Mouse (Mus musculus) lung, postnatal 0 days (tissue): ENCODE measurements around the gene S100a4. TPM values are rescaled to one million over a fixed set of nuclear protein-coding genes. Genes with fewer than 3 reads are reported as not detected.

Source experiments
- ATAC-seq: fragments of 200-750 bp; cut with Nextera tagmentation; 2 replicates; pipeline ENCODE4 v1.8.0; 2017; ENCODE audit warnings: moderate library complexity
- DNase-seq: peaks from one replicate; pipeline ENCODE4 v3.0.0-alpha.2; 2016; ENCODE audit warnings: low spot score
- H3K27ac ChIP-seq: fragments of 300-500 bp; sonication (generic); 2 replicates; pipeline ENCODE4 v1.5.1; 2014; ENCODE audit warnings: antibody characterized with exemption, mild to moderate bottlenecking, low read length, mixed read lengths
- H3K27me3 ChIP-seq: fragments of 300-500 bp; sonication (generic); replicated peaks from 2 replicates; pipeline ENCODE4 v1.6.1; 2014; ENCODE audit warnings: low read length, mixed read lengths; ENCODE audit not compliant: insufficient read depth
- H3K36me3 ChIP-seq: fragments of 300-500 bp; sonication (generic); 2 replicates; pipeline ENCODE4 v1.6.1; 2014; ENCODE audit warnings: low read length, mixed read lengths; ENCODE audit not compliant: insufficient read depth
- H3K4me1 ChIP-seq: fragments of 300-500 bp; sonication (generic); 2 replicates; pipeline ENCODE4 v1.6.1; 2014; ENCODE audit warnings: antibody characterized with exemption, low read depth, low read length, mixed read lengths; ENCODE audit not compliant: insufficient read depth
- H3K4me2 ChIP-seq: fragments of 300-500 bp; sonication (generic); replicated peaks from 2 replicates; pipeline ENCODE4 v1.6.1; 2014; ENCODE audit warnings: low read depth, mild to moderate bottlenecking, low read length, moderate library complexity, mixed read lengths
- H3K4me3 ChIP-seq: fragments of 300-500 bp; sonication (generic); 2 replicates; pipeline ENCODE4 v1.5.1; 2014; ENCODE audit warnings: low read depth, low read length
- H3K9ac ChIP-seq: fragments of 300-500 bp; sonication (generic); replicated peaks from 2 replicates; pipeline ENCODE4 v1.6.1; 2014; ENCODE audit warnings: low read depth, mild to moderate bottlenecking
- H3K9me3 ChIP-seq: fragments of 300-500 bp; sonication (generic); 2 replicates; pipeline ENCODE4 v1.6.1; 2016; ENCODE audit warnings: low read length, mixed read lengths
- CTCF ChIP-seq: IDR thresholded peaks from 2 replicates; pipeline ENCODE4 v1.5.1; 2016; ENCODE audit warnings: antibody characterized with exemption, mild to moderate bottlenecking
- EP300 ChIP-seq: IDR thresholded peaks from 2 replicates; pipeline ENCODE4 v1.6.1; 2016; ENCODE audit warnings: antibody characterized with exemption, mild to moderate bottlenecking, control low read depth
- whole genome bisulfite sequencing: fragments of 180-500 bp; shearing (Covaris S2); extraction: QIAGEN DNeasy Blood & Tissue Kit; methylation state at CpG from one replicate; pipeline ENCODE4 v1.1.7; 2014; 5-methylcytosine and 5-hydroxymethylcytosine counted together
- polyA plus RNA-seq: library from polyadenylated mRNA; unstranded; fragments of >200 nt; fragmentation: Nextera tagmentation; extraction: Ambion mirVana; gene quantifications from 2 replicates; pipeline ENCODE4 v1.2.1, GENCODE M21; 2015

S100a4 gene
- polyA plus RNA-seq, 1 experiment from 2014 or later, result 24.3 TPM

GRCm38 (mm10) chr3:90607361-90607760 is 3.8 kb downstream of the S100a4 start:
- 86% methylated on average over 3 of the region's 3 CpGs for WGBS
- no peak overlapping the region for H3K4me3 ChIP-seq
- H3K27ac ChIP-seq, result no peak overlapping the region
- H3K36me3 ChIP-seq, result no peaks in the 10 kb centered on the region
- H3K4me1 ChIP-seq, result peaks cover 9% of the 10 kb centered on the region
- DNase-seq (no peak), ATAC-seq (no peak)
- TF ChIP-seq CTCF (no peak), EP300 (no peak)
- H3K9ac ChIP-seq, result no peak overlapping the region
- no peaks in the 10 kb centered on the region for H3K27me3 ChIP-seq
- no peaks in the 10 kb centered on the region for H3K9me3 ChIP-seq
- H3K4me2 ChIP-seq, result no peak overlapping the region

GRCm38 (mm10) chr3:90608223-90608622 is 4.7 kb downstream of the S100a4 start, which contains the start of gene S100a5:
Gene S100a5 (plus strand): TSS chr3:90608523.
- Histone ChIP-seq H3K27me3 (no peaks in the 10 kb centered on the region), H3K9ac (no peak within 1 kb of the TSS), H3K27ac (no peak within 1 kb of the TSS), H3K36me3 (no peaks in the 10 kb centered on the region), H3K4me3 (no peak within 1 kb of the TSS), H3K9me3 (no peaks in the 10 kb centered on the region), H3K4me1 (peaks cover 16% of the 10 kb centered on the region), H3K4me2 (no peak within 1 kb of the TSS)
- no peak for ATAC-seq
- DNase-seq, result no peak
- TF ChIP-seq CTCF, result no peak
- TF ChIP-seq EP300, result no peak
- WGBS, result 62% methylated on average over 3 of the region's 3 CpGs

- ATAC-seq, result no peak
- no peak overlapping the region for H3K4me2 ChIP-seq
- no peak overlapping the region for H3K4me3 ChIP-seq
- no peaks in the 10 kb centered on the region for H3K9me3 ChIP-seq
- no peaks in the 10 kb centered on the region for H3K27me3 ChIP-seq
- no peak overlapping the region for H3K27ac ChIP-seq
- H3K36me3 ChIP-seq, result no peaks in the 10 kb centered on the region
- DNase-seq, result no peak
- no peak overlapping the region for H3K9ac ChIP-seq
- TF ChIP-seq EP300 (no peak), CTCF (no peak)
- H3K4me1 ChIP-seq, result peaks cover 18% of the 10 kb centered on the region
Observed at GRCm38 (mm10) chr3:90609102-90609501, 5.5 kb downstream of the S100a4 start.

- Histone ChIP-seq H3K36me3 (no peaks in the 10 kb centered on the region), H3K27ac (no peak overlapping the region), H3K4me1 (peaks cover 17% of the 10 kb centered on the region), H3K4me2 (no peak overlapping the region), H3K4me3 (no peak overlapping the region), H3K27me3 (no peaks in the 10 kb centered on the region), H3K9me3 (no peaks in the 10 kb centered on the region), H3K9ac (no peak overlapping the region)
- no peak for ATAC-seq
- TF ChIP-seq CTCF (no peak), EP300 (no peak)
- 74% methylated on average over 3 of the region's 3 CpGs for WGBS
- no peak for DNase-seq
Observed at GRCm38 (mm10) chr3:90611494-90611893, 7.9 kb downstream of the S100a4 start.

GRCm38 (mm10) chr3:90612061-90612460 is 8.5 kb downstream of the S100a4 start:
- no peak for ATAC-seq

GRCm38 (mm10) chr3:90612728-90613291 is 9.2 kb downstream of the S100a4 start, which contains the start of gene S100a6:
Gene S100a6 (plus strand): TSS chr3:90612882.
- ATAC-seq (peak; percentile 80), DNase-seq (peak; percentile 84)
- H3K4me3 ChIP-seq, result peak within 1 kb of the TSS; percentile 39
- WGBS, result under 1% methylated on average over 21 of the region's 23 CpGs
- peak within 1 kb of the TSS; percentile 54 for H3K9ac ChIP-seq
- no peaks in the 10 kb centered on the region for H3K9me3 ChIP-seq
- H3K27ac ChIP-seq, result peak within 1 kb of the TSS; percentile 54
- no peaks in the 10 kb centered on the region for H3K36me3 ChIP-seq
- no peaks in the 10 kb centered on the region for H3K27me3 ChIP-seq
- peak within 1 kb of the TSS; percentile 65 for H3K4me2 ChIP-seq
- peaks cover 17% of the 10 kb centered on the region for H3K4me1 ChIP-seq
- TF ChIP-seq EP300, result peak; percentile 53
- TF ChIP-seq CTCF, result peak; percentile 83

More at GRCm38 (mm10) chr3:90612061-90612460, 8.5 kb downstream of the S100a4 start:
- Histone ChIP-seq H3K36me3 (no peaks in the 10 kb centered on the region), H3K4me3 (no peak overlapping the region), H3K9ac (no peak overlapping the region), H3K9me3 (no peaks in the 10 kb centered on the region), H3K4me1 (peaks cover 17% of the 10 kb centered on the region), H3K4me2 (no peak overlapping the region), H3K27ac (no peak overlapping the region), H3K27me3 (no peaks in the 10 kb centered on the region)
- WGBS, result 74% methylated on average over 4 of the region's 4 CpGs
- TF ChIP-seq CTCF, result no peak
- TF ChIP-seq EP300, result no peak
- peak; percentile 52 for DNase-seq
